Mouse (Mus musculus): ENCODE data around the gene Eml6. TPM values are rescaled to one million over a fixed set of nuclear protein-coding genes. Genes with fewer than 3 reads are reported as not detected.

Gene Eml6
- polyA plus RNA-seq, 1 experiment, result 0.19 TPM

DNA sequence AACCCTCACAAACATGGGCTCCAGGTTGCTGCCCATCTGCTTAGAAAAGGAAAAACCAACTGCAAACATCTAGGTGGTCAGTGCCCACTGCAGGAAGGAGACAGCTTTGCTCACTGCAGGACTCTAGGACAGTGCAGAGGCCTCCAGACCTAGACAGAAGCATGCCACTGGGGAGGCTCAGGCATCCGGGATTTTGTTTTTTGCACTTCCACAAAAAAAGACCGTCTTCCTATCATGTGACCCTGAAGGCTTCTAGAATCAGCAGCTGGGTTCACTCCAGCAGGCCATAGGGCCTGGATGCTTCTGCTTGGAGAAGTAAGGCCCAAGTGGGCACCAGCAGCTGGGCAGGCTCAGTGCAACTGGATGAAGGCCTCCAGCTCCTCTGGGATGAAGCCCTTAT, 202.7 kb downstream of the Eml6 start:
- Histone ChIP-seq H3K27me3 (ENCODE audit: control insufficient read depth, insufficient read depth, insufficient read length) (no peaks in the 10 kb centered on the region), H3K79me3 (ENCODE audit: low read depth) (no peaks in the 10 kb centered on the region), H3K36me3 (ENCODE audit: control insufficient read depth, insufficient read depth) (no peaks in the 10 kb centered on the region), H3K4me3 (ENCODE audit: insufficient read depth, poor library complexity, severe bottlenecking) (no peak overlapping the region), H3ac (ENCODE audit: control insufficient read depth, insufficient read length, low read depth) (no peak overlapping the region), H3K79me2 (ENCODE audit: control insufficient read depth, insufficient read depth) (no peaks in the 10 kb centered on the region)
- TF ChIP-seq MAX (IDR thresholded peaks at IDR 0.05) (no peak), CEBPB (IDR thresholded peaks at IDR 0.05; ENCODE audit: low read depth) (no peak), CTCF (IDR thresholded peaks at IDR 0.05; ENCODE audit: control insufficient read depth, insufficient read depth, insufficient read length) (no peak), USF1 (IDR thresholded peaks at IDR 0.05; ENCODE audit: low read depth) (no peak), FOSL1 (IDR thresholded peaks at IDR 0.05; ENCODE audit: insufficient read depth, low read length, poor library complexity, severe bottlenecking) (no peak), MYOD1 (IDR thresholded peaks at IDR 0.05; ENCODE audit: control insufficient read depth, insufficient read length, low read depth) (no peak), MYOG (IDR thresholded peaks at IDR 0.05; ENCODE audit: control insufficient read depth, extremely low read depth, insufficient read length) (no peak)

DNA sequence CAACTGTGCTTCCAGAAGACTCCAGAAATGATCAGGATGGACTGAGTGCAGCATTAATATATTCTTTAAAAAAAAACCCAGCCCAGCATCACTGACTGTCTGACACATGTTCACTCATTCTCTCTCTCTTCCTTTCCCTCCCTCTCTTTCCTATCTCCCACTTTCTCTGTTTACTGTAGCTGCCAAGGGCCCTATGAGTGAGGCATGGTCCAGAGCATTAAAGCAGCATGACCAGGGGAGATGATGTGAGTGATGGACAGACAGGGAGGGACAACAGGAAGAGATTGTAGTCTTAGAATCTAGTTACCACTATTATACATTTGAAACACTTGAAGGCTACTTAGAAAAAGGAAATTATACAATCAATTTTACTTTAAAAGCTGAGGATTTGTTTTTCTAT, 210.2 kb downstream of the Eml6 start:
- no peaks in the 10 kb centered on the region for H3K36me3 ChIP-seq (ENCODE audit: control insufficient read depth, insufficient read depth)
- no peak overlapping the region for H3ac ChIP-seq (ENCODE audit: control insufficient read depth, insufficient read length, low read depth)
- no peaks in the 10 kb centered on the region for H3K79me2 ChIP-seq (ENCODE audit: control insufficient read depth, insufficient read depth)
- no peak overlapping the region for H3K4me3 ChIP-seq (ENCODE audit: insufficient read depth, poor library complexity, severe bottlenecking)
- H3K27me3 ChIP-seq (ENCODE audit: control insufficient read depth, insufficient read depth, insufficient read length), result no peaks in the 10 kb centered on the region
- TF ChIP-seq FOSL1 (IDR thresholded peaks at IDR 0.05; ENCODE audit: insufficient read depth, low read length, poor library complexity, severe bottlenecking) (no peak), CEBPB (IDR thresholded peaks at IDR 0.05; ENCODE audit: low read depth) (no peak), MAX (IDR thresholded peaks at IDR 0.05) (no peak), USF1 (IDR thresholded peaks at IDR 0.05; ENCODE audit: low read depth) (no peak), MYOG (IDR thresholded peaks at IDR 0.05; ENCODE audit: control insufficient read depth, extremely low read depth, insufficient read length) (no peak), MYOD1 (IDR thresholded peaks at IDR 0.05; ENCODE audit: control insufficient read depth, insufficient read length, low read depth) (no peak), CTCF (IDR thresholded peaks at IDR 0.05; ENCODE audit: control insufficient read depth, insufficient read depth, insufficient read length) (no peak)
- no peaks in the 10 kb centered on the region for H3K79me3 ChIP-seq (ENCODE audit: low read depth)

GRCm38 (mm10) chr11:29815261-29815660, 210.6 kb downstream of the Eml6 start:
- Histone ChIP-seq H3K79me2 (ENCODE audit: control insufficient read depth, insufficient read depth) (no peaks in the 10 kb centered on the region), H3K36me3 (ENCODE audit: control insufficient read depth, insufficient read depth) (no peaks in the 10 kb centered on the region), H3ac (ENCODE audit: control insufficient read depth, insufficient read length, low read depth) (no peak overlapping the region), H3K4me3 (ENCODE audit: insufficient read depth, poor library complexity, severe bottlenecking) (no peak overlapping the region), H3K27me3 (ENCODE audit: control insufficient read depth, insufficient read depth, insufficient read length) (no peaks in the 10 kb centered on the region), H3K79me3 (ENCODE audit: low read depth) (no peaks in the 10 kb centered on the region)
- no peak for TF ChIP-seq USF1 (IDR thresholded peaks at IDR 0.05; ENCODE audit: low read depth)
- TF ChIP-seq CEBPB (IDR thresholded peaks at IDR 0.05; ENCODE audit: low read depth), result no peak
- no peak for TF ChIP-seq MAX (IDR thresholded peaks at IDR 0.05)
- no peak for TF ChIP-seq MYOD1 (IDR thresholded peaks at IDR 0.05; ENCODE audit: control insufficient read depth, insufficient read length, low read depth)
- TF ChIP-seq MYOG (IDR thresholded peaks at IDR 0.05; ENCODE audit: control insufficient read depth, extremely low read depth, insufficient read length), result no peak
- TF ChIP-seq CTCF (IDR thresholded peaks at IDR 0.05; ENCODE audit: control insufficient read depth, insufficient read depth, insufficient read length), result no peak
- TF ChIP-seq FOSL1 (IDR thresholded peaks at IDR 0.05; ENCODE audit: insufficient read depth, low read length, poor library complexity, severe bottlenecking), result no peak

GRCm38 (mm10) chr11:29813267-29813666, 212.6 kb downstream of the Eml6 start:
- no peak for TF ChIP-seq FOSL1 (IDR thresholded peaks at IDR 0.05; ENCODE audit: insufficient read depth, low read length, poor library complexity, severe bottlenecking)
- TF ChIP-seq MAX (IDR thresholded peaks at IDR 0.05), result no peak
- TF ChIP-seq MYOG (IDR thresholded peaks at IDR 0.05; ENCODE audit: control insufficient read depth, extremely low read depth, insufficient read length), result no peak
- no peak for TF ChIP-seq USF1 (IDR thresholded peaks at IDR 0.05; ENCODE audit: low read depth)
- no peak for TF ChIP-seq MYOD1 (IDR thresholded peaks at IDR 0.05; ENCODE audit: control insufficient read depth, insufficient read length, low read depth)
- no peak for TF ChIP-seq CTCF (IDR thresholded peaks at IDR 0.05; ENCODE audit: control insufficient read depth, insufficient read depth, insufficient read length)
- TF ChIP-seq CEBPB (IDR thresholded peaks at IDR 0.05; ENCODE audit: low read depth), result no peak
- Histone ChIP-seq H3K4me3 (ENCODE audit: insufficient read depth, poor library complexity, severe bottlenecking) (no peak overlapping the region), H3ac (ENCODE audit: control insufficient read depth, insufficient read length, low read depth) (no peak overlapping the region), H3K79me3 (ENCODE audit: low read depth) (no peaks in the 10 kb centered on the region), H3K27me3 (ENCODE audit: control insufficient read depth, insufficient read depth, insufficient read length) (no peaks in the 10 kb centered on the region), H3K36me3 (ENCODE audit: control insufficient read depth, insufficient read depth) (no peaks in the 10 kb centered on the region), H3K79me2 (ENCODE audit: control insufficient read depth, insufficient read depth) (no peaks in the 10 kb centered on the region)

GRCm38 (mm10) chr11:29812475-29812874, 213.4 kb downstream of the Eml6 start:
- H3K36me3 ChIP-seq (ENCODE audit: control insufficient read depth, insufficient read depth), result no peaks in the 10 kb centered on the region
- no peaks in the 10 kb centered on the region for H3K27me3 ChIP-seq (ENCODE audit: control insufficient read depth, insufficient read depth, insufficient read length)
- no peak overlapping the region for H3ac ChIP-seq (ENCODE audit: control insufficient read depth, insufficient read length, low read depth)
- no peaks in the 10 kb centered on the region for H3K79me2 ChIP-seq (ENCODE audit: control insufficient read depth, insufficient read depth)
- no peaks in the 10 kb centered on the region for H3K79me3 ChIP-seq (ENCODE audit: low read depth)
- TF ChIP-seq CTCF (IDR thresholded peaks at IDR 0.05; ENCODE audit: control insufficient read depth, insufficient read depth, insufficient read length), result no peak
- no peak for TF ChIP-seq CEBPB (IDR thresholded peaks at IDR 0.05; ENCODE audit: low read depth)
- no peak for TF ChIP-seq USF1 (IDR thresholded peaks at IDR 0.05; ENCODE audit: low read depth)
- no peak for TF ChIP-seq MYOD1 (IDR thresholded peaks at IDR 0.05; ENCODE audit: control insufficient read depth, insufficient read length, low read depth)
- no peak for TF ChIP-seq FOSL1 (IDR thresholded peaks at IDR 0.05; ENCODE audit: insufficient read depth, low read length, poor library complexity, severe bottlenecking)
- TF ChIP-seq MYOG (IDR thresholded peaks at IDR 0.05; ENCODE audit: control insufficient read depth, extremely low read depth, insufficient read length), result no peak
- H3K4me3 ChIP-seq (ENCODE audit: insufficient read depth, poor library complexity, severe bottlenecking), result no peak overlapping the region

- H3K36me3 ChIP-seq (ENCODE audit: control insufficient read depth, insufficient read depth), result no peaks in the 10 kb centered on the region
- H3ac ChIP-seq (ENCODE audit: control insufficient read depth, insufficient read length, low read depth), result no peak overlapping the region
- TF ChIP-seq CTCF (IDR thresholded peaks at IDR 0.05; ENCODE audit: control insufficient read depth, insufficient read depth, insufficient read length), result no peak
- TF ChIP-seq USF1 (IDR thresholded peaks at IDR 0.05; ENCODE audit: low read depth), result no peak
- TF ChIP-seq FOSL1 (IDR thresholded peaks at IDR 0.05; ENCODE audit: insufficient read depth, low read length, poor library complexity, severe bottlenecking), result no peak
- TF ChIP-seq MYOD1 (IDR thresholded peaks at IDR 0.05; ENCODE audit: control insufficient read depth, insufficient read length, low read depth), result no peak
- no peak for TF ChIP-seq MYOG (IDR thresholded peaks at IDR 0.05; ENCODE audit: control insufficient read depth, extremely low read depth, insufficient read length)
- no peak for TF ChIP-seq CEBPB (IDR thresholded peaks at IDR 0.05; ENCODE audit: low read depth)
- no peak for TF ChIP-seq MAX (IDR thresholded peaks at IDR 0.05)
- H3K4me3 ChIP-seq (ENCODE audit: insufficient read depth, poor library complexity, severe bottlenecking), result no peak overlapping the region
- no peaks in the 10 kb centered on the region for H3K27me3 ChIP-seq (ENCODE audit: control insufficient read depth, insufficient read depth, insufficient read length)
- no peaks in the 10 kb centered on the region for H3K79me2 ChIP-seq (ENCODE audit: control insufficient read depth, insufficient read depth)
- no peaks in the 10 kb centered on the region for H3K79me3 ChIP-seq (ENCODE audit: low read depth)
These were observed 215.5 kb downstream of the Eml6 start for GRCm38 (mm10) chr11:29810324-29810723.
